Mouse (Mus musculus): Measurements from ENCODE around the gene A630089N07Rik. TPM values are rescaled to one million over a fixed set of nuclear protein-coding genes. Genes with fewer than 3 reads are reported as not detected.

A630089N07Rik gene
- polyA plus RNA-seq, 1 experiment: 0.97 TPM

GRCm38 (mm10) chr16:97961381-97962150, 120.7 kb downstream of the A630089N07Rik start:
- peak overlapping the region; percentile 83 for H3K27ac ChIP-seq (ENCODE audit: insufficient read depth, low read length)
- no peaks in the 10 kb centered on the region for H3K36me3 ChIP-seq (ENCODE audit: control insufficient read depth, insufficient read depth, low read length)
- WGBS: 6% methylated on average over 33 of the region's 36 CpGs
- no peak for TF ChIP-seq POLR2A (IDR thresholded peaks at IDR 0.05; ENCODE audit: low read depth, low read length)
- no peak for TF ChIP-seq CTCF (IDR thresholded peaks at IDR 0.05; ENCODE audit: extremely low read depth, insufficient read depth, insufficient read length, insufficient replicate concordance)
- peak overlapping the region; percentile 68 for H3K4me3 ChIP-seq (ENCODE audit: extremely low read depth, insufficient read depth, insufficient read length)
- peaks cover 12% of the 10 kb centered on the region for H3K4me1 ChIP-seq (ENCODE audit: control insufficient read depth, insufficient read depth, insufficient read length)
- no peaks in the 10 kb centered on the region for H3K27me3 ChIP-seq (ENCODE audit: control insufficient read depth, insufficient read depth, low read length)
- DNase-seq (ENCODE audit: low read depth in 1 of 2, low spot score in 2 of 2): no peak

DNA sequence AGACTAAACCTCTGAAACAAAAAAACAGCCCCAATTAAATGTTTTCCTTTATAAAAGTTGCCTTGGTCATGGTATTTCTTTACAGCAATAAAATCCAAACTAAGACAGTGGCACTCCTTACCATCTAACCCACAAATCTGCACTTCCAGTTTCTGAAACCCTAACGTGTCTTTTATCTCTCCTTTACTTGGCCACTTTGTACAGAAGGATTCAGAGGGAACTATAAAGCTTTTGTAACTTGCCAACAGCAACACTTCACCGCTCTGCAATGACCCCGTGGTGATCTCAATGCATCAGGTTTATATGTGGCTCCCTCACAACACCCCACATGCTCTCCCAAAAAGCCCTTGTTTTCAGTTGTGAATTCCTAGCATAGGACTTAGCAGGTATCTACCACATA, 121.9 kb downstream of the A630089N07Rik start:
- no peak overlapping the region for H3K27ac ChIP-seq (ENCODE audit: insufficient read depth, low read length)
- no peak overlapping the region for H3K4me3 ChIP-seq (ENCODE audit: extremely low read depth, insufficient read depth, insufficient read length)

DNA sequence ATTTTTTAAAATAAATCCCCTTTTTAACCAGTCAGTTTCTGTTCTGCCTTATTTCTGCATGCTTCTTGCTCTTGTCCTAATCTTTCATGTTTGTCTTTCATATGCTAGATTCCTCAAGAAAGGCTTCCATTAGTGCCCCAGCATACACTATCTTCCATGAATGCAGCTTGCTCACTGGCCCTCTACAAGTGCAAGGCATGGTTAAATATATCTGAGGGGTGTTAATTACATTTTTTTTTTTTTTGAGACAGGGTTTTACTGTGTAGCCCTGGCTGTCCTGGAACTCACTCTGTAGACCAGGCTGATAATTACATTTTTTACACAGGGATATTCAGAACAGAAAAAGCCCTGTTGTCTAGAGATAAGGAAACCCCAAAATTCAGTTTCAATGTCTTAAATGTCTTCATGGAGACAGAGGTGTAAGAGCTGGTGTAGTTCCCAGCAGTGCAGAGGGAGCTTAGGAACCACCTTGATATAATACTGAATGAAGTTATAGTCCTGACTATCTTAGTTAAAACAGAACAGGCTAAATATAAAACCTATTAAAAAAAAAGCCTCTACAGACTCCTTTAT, 123.8 kb downstream of the A630089N07Rik start:
- no peaks in the 10 kb centered on the region for H3K27me3 ChIP-seq (ENCODE audit: control insufficient read depth, insufficient read depth, low read length)

More for the DNA sequence above, 121.9 kb downstream of the A630089N07Rik start:
- peaks cover 3% of the 10 kb centered on the region for H3K36me3 ChIP-seq (ENCODE audit: control insufficient read depth, insufficient read depth, low read length)
- 83% methylated on average over 3 of the region's 3 CpGs for WGBS
- no peak for DNase-seq (ENCODE audit: low read depth in 1 of 2, low spot score in 2 of 2)
- peaks cover 12% of the 10 kb centered on the region for H3K4me1 ChIP-seq (ENCODE audit: control insufficient read depth, insufficient read depth, insufficient read length)
- no peaks in the 10 kb centered on the region for H3K27me3 ChIP-seq (ENCODE audit: control insufficient read depth, insufficient read depth, low read length)
- TF ChIP-seq POLR2A (IDR thresholded peaks at IDR 0.05; ENCODE audit: low read depth, low read length) (no peak), CTCF (IDR thresholded peaks at IDR 0.05; ENCODE audit: extremely low read depth, insufficient read depth, insufficient read length, insufficient replicate concordance) (no peak)

GRCm38 (mm10) chr16:97957626-97958025, 124.6 kb downstream of the A630089N07Rik start:
- no peak for TF ChIP-seq POLR2A (IDR thresholded peaks at IDR 0.05; ENCODE audit: low read depth, low read length)
- no peak for TF ChIP-seq CTCF (IDR thresholded peaks at IDR 0.05; ENCODE audit: extremely low read depth, insufficient read depth, insufficient read length, insufficient replicate concordance)
- no peak overlapping the region for H3K27ac ChIP-seq (ENCODE audit: insufficient read depth, low read length)
- H3K27me3 ChIP-seq (ENCODE audit: control insufficient read depth, insufficient read depth, low read length): no peaks in the 10 kb centered on the region
- peaks cover 3% of the 10 kb centered on the region; the same call in 1 of the 2 replicates for H3K4me1 ChIP-seq (ENCODE audit: control insufficient read depth, insufficient read depth, insufficient read length)
- no peak overlapping the region for H3K4me3 ChIP-seq (ENCODE audit: extremely low read depth, insufficient read depth, insufficient read length)
- H3K36me3 ChIP-seq (ENCODE audit: control insufficient read depth, insufficient read depth, low read length): peaks cover 4% of the 10 kb centered on the region
- DNase-seq (ENCODE audit: low read depth in 1 of 2, low spot score in 2 of 2): no peak

More for the DNA sequence above, 123.8 kb downstream of the A630089N07Rik start:
- Histone ChIP-seq H3K4me1 (ENCODE audit: control insufficient read depth, insufficient read depth, insufficient read length) (peaks cover 8% of the 10 kb centered on the region; the same call in 1 of the 2 replicates), H3K4me3 (ENCODE audit: extremely low read depth, insufficient read depth, insufficient read length) (no peak overlapping the region), H3K27ac (ENCODE audit: insufficient read depth, low read length) (no peak overlapping the region), H3K36me3 (ENCODE audit: control insufficient read depth, insufficient read depth, low read length) (peaks cover 3% of the 10 kb centered on the region)
- no peak for DNase-seq (ENCODE audit: low read depth in 1 of 2, low spot score in 2 of 2)
- TF ChIP-seq CTCF (IDR thresholded peaks at IDR 0.05; ENCODE audit: extremely low read depth, insufficient read depth, insufficient read length, insufficient replicate concordance): no peak
- no peak for TF ChIP-seq POLR2A (IDR thresholded peaks at IDR 0.05; ENCODE audit: low read depth, low read length)

DNA sequence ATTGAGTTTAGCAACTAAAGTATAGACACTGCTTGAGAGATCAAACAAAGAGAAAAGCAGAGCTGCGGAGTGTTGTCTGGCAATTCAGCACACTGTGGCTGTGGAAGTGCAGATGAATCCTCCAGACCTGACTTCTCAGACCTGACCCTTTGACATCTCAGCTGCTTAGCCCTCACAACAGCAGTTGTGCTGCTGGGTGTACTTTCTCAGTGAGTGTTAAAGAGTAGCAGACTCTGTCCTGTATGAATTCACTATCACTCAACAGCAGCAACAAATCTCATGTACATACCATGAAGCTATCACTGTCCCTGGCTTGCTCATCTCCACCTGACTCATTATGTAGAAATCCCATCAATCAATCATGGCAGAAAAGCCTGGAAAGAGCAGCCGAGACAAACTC, 126.2 kb downstream of the A630089N07Rik start:
- no peaks in the 10 kb centered on the region for H3K4me1 ChIP-seq (ENCODE audit: control insufficient read depth, insufficient read depth, insufficient read length)
- WGBS: 93% methylated on average over 2 of the region's 2 CpGs
- TF ChIP-seq POLR2A (IDR thresholded peaks at IDR 0.05; ENCODE audit: low read depth, low read length) (no peak), CTCF (IDR thresholded peaks at IDR 0.05; ENCODE audit: extremely low read depth, insufficient read depth, insufficient read length, insufficient replicate concordance) (no peak)

GRCm38 (mm10) chr16:97953300-97953699, 128.9 kb downstream of the A630089N07Rik start:
- Histone ChIP-seq H3K27me3 (ENCODE audit: control insufficient read depth, insufficient read depth, low read length) (no peaks in the 10 kb centered on the region), H3K36me3 (ENCODE audit: control insufficient read depth, insufficient read depth, low read length) (peaks cover 30% of the 10 kb centered on the region), H3K4me3 (ENCODE audit: extremely low read depth, insufficient read depth, insufficient read length) (no peak overlapping the region), H3K4me1 (ENCODE audit: control insufficient read depth, insufficient read depth, insufficient read length) (no peaks in the 10 kb centered on the region), H3K27ac (ENCODE audit: insufficient read depth, low read length) (no peak overlapping the region)
- DNase-seq (ENCODE audit: low read depth in 1 of 2, low spot score in 2 of 2): no peak
- TF ChIP-seq POLR2A (IDR thresholded peaks at IDR 0.05; ENCODE audit: low read depth, low read length): no peak
- TF ChIP-seq CTCF (IDR thresholded peaks at IDR 0.05; ENCODE audit: extremely low read depth, insufficient read depth, insufficient read length, insufficient replicate concordance): no peak
- WGBS: 80% methylated on average over 2 of the region's 2 CpGs

More for the DNA sequence above, 126.2 kb downstream of the A630089N07Rik start:
- H3K27me3 ChIP-seq (ENCODE audit: control insufficient read depth, insufficient read depth, low read length): no peaks in the 10 kb centered on the region
- peaks cover 17% of the 10 kb centered on the region for H3K36me3 ChIP-seq (ENCODE audit: control insufficient read depth, insufficient read depth, low read length)
- no peak for DNase-seq (ENCODE audit: low read depth in 1 of 2, low spot score in 2 of 2)
- H3K4me3 ChIP-seq (ENCODE audit: extremely low read depth, insufficient read depth, insufficient read length): no peak overlapping the region
- H3K27ac ChIP-seq (ENCODE audit: insufficient read depth, low read length): no peak overlapping the region

DNA sequence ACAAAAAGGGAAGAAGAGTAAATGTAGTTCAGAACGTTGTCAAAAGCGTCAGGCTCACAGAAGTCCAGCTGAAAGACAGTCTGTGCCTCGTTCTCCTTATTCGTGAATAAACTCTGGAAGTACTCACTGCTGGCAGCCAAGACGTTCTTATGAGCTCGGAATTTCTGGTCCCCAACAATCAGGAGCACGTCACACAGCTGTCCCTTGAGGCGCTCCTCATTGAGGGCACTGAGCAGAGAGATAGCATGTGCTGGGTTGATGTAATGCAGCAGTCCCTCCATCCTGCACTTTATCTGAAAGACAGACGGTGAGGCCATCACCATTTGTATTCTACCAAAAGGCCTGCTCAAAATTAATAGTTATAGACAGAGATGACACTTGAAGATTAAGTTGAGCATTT, 129.4 kb downstream of the A630089N07Rik start:
- DNase-seq (ENCODE audit: low read depth in 1 of 2, low spot score in 2 of 2): no peak
- Histone ChIP-seq H3K27me3 (ENCODE audit: control insufficient read depth, insufficient read depth, low read length) (no peaks in the 10 kb centered on the region), H3K27ac (ENCODE audit: insufficient read depth, low read length) (no peak overlapping the region), H3K4me3 (ENCODE audit: extremely low read depth, insufficient read depth, insufficient read length) (no peak overlapping the region), H3K36me3 (ENCODE audit: control insufficient read depth, insufficient read depth, low read length) (peaks cover 30% of the 10 kb centered on the region), H3K4me1 (ENCODE audit: control insufficient read depth, insufficient read depth, insufficient read length) (no peaks in the 10 kb centered on the region)
- TF ChIP-seq CTCF (IDR thresholded peaks at IDR 0.05; ENCODE audit: extremely low read depth, insufficient read depth, insufficient read length, insufficient replicate concordance) (no peak), POLR2A (IDR thresholded peaks at IDR 0.05; ENCODE audit: low read depth, low read length) (no peak)
- WGBS: 90% methylated on average over 9 of the region's 9 CpGs

Measured in spleen, adult 2 months (tissue).